Mouse (Mus musculus): ENCODE data around the gene Galnt9.

The Galnt9 gene

DNA sequence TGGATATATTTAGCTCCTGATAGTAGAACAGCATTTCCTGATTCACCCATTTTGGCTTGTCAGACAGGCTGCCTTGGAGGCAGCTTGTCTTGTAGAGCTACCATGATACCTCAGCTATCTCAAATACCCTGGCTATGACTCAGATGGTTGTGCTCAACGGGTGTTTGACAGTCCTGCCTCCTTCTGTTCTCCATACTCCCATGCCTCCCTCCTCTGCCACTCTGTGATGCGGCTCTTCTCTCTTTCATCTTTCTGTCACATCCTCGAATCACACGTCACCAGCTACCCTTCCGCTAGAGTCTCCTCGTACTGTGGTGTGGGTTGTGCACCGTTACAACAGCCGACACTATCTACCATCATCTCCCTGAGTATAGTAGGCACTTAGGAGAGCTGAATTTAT is 50.3 kb downstream of the Galnt9 start:
- DNase-seq, result no peak

DNA sequence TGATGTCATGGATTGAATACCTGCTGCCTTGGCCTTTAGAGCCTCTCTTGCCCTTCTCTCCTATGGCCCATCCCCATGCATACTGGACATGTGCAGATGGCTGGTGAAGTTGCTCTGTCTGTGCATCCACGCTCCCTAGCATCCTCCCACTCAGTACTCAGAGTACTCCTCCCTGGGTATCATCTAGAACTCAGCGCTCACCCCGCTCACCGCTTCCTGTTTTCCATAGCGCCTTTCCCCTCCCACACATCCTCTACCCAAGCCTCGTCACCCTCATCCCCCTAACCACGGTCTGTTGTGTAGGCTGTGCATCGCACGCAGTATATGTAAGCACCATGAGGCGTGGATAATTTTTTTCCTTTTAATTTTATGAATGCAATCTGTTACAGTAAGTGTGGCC is 51.2 kb downstream of the Galnt9 start:
- no peak for DNase-seq

DNA sequence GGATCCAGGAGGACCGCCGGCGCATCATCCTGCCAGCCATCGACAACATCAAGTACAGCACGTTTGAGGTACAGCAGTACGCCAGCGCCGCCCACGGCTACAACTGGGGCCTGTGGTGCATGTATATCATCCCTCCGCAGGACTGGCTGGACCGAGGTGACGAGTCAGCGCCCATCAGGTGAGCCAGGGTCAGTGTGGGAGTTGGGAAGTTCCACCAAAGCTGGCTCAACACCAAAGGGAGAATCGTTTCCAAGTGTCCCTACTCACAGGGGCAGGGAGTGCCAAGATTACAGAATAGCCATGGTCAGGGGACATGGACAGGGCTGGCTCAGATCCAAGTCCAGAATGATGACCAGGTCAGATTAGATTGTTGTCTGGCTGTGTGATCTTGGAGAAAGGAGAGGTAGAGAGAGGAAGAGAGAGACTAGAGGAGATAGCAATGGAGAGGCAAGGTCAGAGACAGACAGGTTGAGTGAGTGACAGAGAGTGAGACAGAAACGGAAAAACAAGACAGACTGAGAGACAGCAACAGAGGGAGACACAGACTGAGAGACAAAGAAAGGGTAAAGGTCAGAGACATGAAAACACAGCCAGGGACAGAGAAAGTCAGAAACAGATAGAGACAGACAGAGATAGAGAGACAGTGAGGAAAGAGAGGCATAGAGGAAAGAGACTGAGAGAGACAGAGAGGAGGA is 52.1 kb downstream of the Galnt9 start:
- DNase-seq, result no peak

DNA sequence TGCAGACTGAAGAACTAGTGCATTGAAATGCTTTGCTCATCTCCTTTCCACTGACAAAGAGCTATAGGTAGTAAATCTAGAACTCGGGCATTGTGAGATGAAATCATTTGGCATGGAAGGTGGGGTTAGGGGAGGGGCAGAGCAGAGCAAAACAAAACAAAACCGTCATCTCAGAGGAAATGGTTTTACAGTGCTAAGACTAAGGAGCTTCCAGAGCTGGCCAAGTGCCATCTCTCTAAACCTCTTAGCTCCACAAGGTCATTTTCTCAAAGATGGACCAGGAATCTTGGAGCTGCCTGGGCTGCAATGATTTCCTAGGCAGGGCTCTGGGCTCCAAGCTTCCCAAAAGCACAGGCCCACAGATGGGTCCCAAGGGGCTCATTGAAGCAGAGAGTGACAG is 53.3 kb downstream of the Galnt9 start:
- DNase-seq, result no peak

GRCm38 (mm10) chr5:110598298-110599095 is 54.3 kb downstream of the Galnt9 start:
- DNase-seq, result no peak

DNA sequence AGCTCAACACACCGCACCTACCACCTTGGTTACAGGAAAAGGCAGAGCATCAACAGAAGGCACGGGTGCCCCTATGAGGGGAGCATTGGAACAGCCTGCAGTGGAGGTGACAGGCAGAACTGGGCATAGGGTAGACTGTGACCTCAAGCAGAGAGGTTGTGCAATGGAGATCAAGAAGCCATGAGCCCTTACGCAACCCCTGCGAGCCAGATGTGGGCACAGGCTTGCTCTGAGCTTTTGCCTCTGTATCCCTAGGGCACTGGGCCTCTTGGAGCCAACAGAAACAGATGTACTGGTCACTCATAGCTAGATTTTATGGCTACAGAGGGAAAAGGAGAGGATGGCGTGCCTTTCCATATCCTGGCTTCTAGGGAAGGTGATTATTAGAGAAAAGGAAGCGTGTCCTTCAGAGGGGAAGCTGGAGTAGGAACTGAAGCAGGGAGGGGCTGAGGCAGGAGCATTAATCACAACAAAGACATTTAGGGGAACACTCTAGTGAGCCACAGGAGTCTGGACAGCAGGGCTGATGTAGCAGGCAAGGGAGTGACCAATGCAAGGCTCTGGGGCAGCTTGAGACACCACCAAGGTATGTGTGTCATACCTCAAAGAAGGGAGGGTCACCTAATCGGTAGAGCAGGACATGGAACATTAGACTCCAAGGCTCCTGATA is 59.0 kb downstream of the Galnt9 start:
- no peak for DNase-seq

GRCm38 (mm10) chr5:110604311-110604710 is 60.2 kb downstream of the Galnt9 start:
- no peak for DNase-seq

DNA sequence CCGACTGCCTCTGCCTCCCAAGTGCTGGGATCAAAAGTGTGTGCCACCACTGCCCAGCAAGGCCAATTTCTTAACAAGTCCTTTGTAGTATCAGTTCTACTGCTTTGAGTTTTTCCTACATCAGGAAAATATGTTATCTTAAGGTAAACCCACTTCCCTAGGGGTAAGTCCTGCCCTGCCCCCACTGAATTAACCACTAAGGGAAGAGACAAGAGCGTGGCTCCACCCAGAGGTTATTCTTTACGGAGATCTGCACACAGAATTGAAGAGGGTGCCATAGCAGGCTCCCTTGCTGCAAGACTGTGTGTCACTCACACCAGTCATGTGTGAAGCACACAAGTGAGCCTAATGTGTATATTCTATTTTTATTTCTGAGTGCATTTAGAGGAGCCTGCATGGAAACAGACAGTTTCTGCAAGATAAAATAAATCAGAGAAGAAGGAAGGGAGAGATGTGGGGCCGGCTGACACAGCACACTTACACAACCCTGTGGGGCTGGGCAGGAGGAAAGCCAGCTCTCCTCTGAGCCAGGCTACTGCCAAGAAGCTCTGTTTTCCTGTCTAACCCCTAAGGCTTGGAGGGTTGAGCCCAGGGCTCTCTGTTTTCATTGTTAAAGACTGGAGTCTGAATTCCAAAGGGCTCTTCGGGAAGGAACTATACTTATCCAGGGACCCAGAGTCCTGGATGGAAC is 61.5 kb downstream of the Galnt9 start:
- DNase-seq, result no peak

DNA sequence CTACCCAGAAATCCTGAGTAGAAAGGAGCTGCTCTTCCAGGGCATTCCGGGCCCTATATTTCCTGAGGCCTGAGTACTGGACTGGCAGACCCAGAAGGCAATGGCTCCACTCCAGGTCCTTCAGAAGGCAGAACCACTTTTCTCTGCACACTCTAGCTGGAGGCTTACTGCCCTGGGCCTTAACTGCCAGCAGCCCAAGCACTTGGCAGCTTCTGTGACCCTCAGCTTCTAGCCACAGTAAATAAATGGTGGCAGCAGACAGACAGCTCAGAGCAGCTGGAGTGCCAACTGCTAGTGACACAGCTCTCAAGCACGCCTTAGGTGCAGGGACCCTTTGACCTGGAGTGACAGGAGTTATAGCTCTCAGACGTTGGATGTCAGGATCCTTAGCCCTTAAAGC is 63.6 kb downstream of the Galnt9 start:
- no peak for DNase-seq

- DNase-seq, result no peak
Measured at GRCm38 (mm10) chr5:110608336-110608735, 64.2 kb downstream of the Galnt9 start.

DNA sequence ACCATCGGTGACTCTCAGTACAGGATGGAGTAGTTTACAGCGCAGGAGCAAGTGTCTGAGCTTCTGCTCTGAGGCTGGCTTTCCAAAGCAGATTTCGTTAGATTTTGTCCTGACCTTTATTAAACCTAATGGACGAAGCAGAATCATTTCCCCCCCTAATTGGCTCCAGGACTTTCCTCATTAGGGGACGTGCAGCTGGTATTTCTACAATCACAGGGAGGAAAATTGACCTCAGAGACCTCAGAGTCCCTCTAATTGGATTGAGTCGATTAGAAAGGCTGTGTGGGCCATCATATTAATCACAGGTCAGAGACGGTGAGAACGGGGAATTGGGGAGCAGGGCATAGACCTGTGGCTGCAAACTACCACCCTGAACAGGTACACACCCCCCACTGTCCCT is 64.8 kb downstream of the Galnt9 start:
- no peak for DNase-seq

DNA sequence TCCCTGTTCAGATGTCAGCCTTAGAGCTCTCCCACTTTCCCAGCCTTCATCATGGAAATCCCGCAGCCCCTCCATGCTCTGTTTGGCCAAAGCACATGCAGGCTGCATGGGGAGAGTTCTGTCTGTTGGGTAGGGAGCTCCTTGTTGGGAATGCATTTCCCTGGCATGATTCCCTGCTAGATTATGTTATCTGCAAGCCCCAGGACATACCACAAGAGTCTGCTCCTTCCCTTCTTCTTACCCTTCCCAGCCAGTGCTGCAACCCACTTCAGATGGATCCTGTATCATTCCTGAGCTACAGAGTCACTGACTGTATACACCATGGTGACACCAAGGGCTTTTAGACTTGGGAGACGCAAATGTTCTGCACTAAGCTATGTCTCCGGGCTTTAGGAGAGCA is 65.3 kb downstream of the Galnt9 start:
- DNase-seq, result no peak

DNA sequence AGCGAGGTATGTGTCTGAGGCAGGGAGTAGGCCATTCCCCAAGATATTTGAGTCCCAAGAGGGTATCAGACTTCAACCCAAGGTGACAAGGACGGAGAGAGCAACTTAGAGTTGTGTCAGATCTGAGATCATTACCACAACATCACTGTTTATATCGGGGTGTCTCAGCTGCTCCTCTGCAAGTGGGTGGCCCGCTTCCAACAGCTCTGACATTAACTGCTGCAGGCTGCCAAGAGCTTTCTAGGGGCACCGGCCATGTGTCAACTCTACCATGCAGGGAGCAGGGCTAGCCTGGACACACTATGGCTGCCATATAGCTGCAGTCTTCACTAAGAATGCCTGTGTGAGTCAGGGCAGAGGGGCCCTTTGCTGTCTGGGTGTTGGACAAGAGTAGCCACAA is 65.7 kb downstream of the Galnt9 start:
- DNase-seq, result no peak

DNA sequence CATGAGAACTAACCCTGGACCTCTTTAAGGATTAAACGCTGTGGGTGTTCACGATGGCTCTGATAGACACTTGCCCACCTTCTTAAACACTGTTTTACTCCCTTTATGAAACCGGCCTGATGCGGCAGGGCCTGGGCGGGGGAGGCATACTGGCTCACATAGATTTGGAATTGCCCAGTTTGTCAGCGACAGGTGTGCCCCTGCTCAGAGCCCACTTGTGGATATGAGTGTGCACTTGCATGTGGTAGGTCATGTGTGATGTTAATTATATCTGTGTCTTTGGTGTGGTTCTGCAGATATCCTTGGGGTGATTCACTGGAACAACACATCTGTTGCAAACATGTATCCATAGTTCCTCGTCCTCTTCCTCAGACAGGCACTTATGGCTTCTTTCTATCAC is 66.3 kb downstream of the Galnt9 start:
- DNase-seq, result no peak

- no peak for DNase-seq
Measured at GRCm38 (mm10) chr5:110611435-110612158, 67.4 kb downstream of the Galnt9 start.

- DNase-seq, result no peak
Measured at GRCm38 (mm10) chr5:110619226-110619625, 75.1 kb downstream of the Galnt9 start.

DNA sequence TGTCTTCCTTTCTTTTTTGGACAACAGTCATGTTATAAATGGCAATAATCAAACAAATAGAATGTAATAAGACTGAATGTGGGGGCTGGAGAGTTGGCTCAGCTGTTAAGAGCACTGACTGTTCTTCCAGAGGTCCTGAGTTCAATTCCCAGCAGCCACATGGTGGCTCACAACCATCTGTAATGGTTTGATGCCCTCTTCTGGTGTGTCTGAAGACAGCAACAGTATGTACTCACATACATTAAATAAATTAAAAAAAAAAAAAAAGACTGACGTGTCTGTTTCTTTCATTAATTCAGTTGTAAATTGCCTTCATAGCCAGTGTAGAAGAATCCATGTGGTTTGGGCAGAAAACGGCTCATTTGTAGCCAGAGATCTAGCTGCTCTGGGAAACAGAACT is 80.2 kb downstream of the Galnt9 start:
- DNase-seq, result no peak

DNA sequence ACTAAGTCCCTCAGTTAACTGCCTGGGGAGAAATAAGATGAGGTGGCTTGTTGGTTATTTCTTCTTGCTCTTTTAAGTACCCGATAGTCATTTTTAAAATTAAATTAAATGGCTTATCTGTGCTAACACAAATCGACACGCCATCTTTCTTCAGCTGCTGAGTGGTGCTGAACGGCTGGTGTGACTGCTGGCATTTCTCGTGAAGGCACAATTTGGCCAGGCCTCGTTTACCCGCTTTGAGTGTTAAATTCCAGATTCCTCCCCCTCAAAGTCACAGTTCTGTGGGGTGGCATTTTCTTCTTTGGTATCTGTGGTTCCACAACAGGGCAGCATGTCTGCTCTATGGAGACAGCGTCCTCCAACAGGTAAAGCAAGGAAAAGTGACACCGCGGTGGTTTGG is 83.2 kb downstream of the Galnt9 start:
- DNase-seq, result no peak

- DNase-seq, result no peak
Measured at GRCm38 (mm10) chr5:110628156-110628555, 84.0 kb downstream of the Galnt9 start.

- no peak for DNase-seq
Measured at GRCm38 (mm10) chr5:110629525-110630120, 85.5 kb downstream of the Galnt9 start.

- no peak for DNase-seq
Measured at GRCm38 (mm10) chr5:110635951-110636707, 92.0 kb downstream of the Galnt9 start.
